Comparison of ENCODE assay signal across 9 mouse cellular contexts in the genomic region with DNA sequence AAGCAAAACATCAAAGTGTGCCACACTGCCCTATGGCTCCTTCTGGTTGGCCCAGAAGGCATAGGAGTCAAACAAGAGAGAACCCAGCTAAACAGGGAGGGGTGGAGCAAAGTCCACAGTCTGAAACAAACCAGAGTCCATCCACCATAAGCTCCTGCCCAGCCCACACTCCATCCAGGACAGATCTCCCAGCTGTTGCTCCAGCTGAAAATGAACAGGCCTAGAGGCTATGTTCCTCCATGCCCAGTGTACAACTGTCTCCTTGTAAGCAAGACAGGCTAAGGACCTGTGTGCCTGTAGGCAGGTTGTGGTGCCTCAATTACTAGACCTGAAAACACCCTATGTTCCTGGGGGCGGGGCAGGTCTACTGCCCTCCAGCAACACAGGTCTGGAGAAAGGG. TPM values are rescaled to one million over a fixed set of nuclear protein-coding genes. Genes with fewer than 3 reads are reported as not detected.
DNase-seq lines count a peak whose midpoint lies in the region; ATAC-seq and TF ChIP-seq lines count a peak whose summit lies in the region.
"Had no signal": no experiment of that assay in that cellular context is flagged by ENCODE, and none has a peak within 500 bp of the region (broad histone marks: within the 10 kb centered on the region; RNA-seq: fewer than 3 reads in every experiment).

No protein-coding gene starts in this region.

- H3K4me3 ChIP-seq in ES-E14 (ENCODE audit: insufficient read depth in 1 of 2, low read depth in 1 of 2, low read length in 2 of 2, poor library complexity in 1 of 2, severe bottlenecking in 1 of 2): peak overlapping the region; percentile 80 to 83
- peak overlapping the region; percentile 82; the same call in 1 of the 2 replicates for H3K4me3 ChIP-seq in embryonic facial prominence, embryonic 11.5 days (ENCODE audit: low read depth, low read length)
- H3K4me3 ChIP-seq in liver, embryonic 16.5 days (ENCODE audit: low read depth, low read length): peak overlapping the region; percentile 77; the same call in 1 of the 2 replicates

- WGBS in embryonic facial prominence, embryonic 11.5 days: 70% methylated on average over 1 of the region's 1 CpGs
- 41% methylated on average over 1 of the region's 1 CpGs for WGBS in liver, embryonic 16.5 days (ENCODE audit: insufficient replicate concordance)

- H3K27ac ChIP-seq in ES-E14 (ENCODE audit: insufficient read depth, low read depth, low read length, poor library complexity, severe bottlenecking): peak overlapping the region; percentile 0; the same call in 1 of the 2 replicates
- H3K27ac ChIP-seq in embryonic facial prominence, embryonic 11.5 days (replicated peaks; ENCODE audit: low read depth, low read length): no peak overlapping the region
- peak overlapping the region; percentile 80 for H3K27ac ChIP-seq in liver, embryonic 16.5 days (ENCODE audit: low read length)

- H3K4me1 ChIP-seq in ES-E14 (ENCODE audit: control insufficient read depth in 2 of 2, insufficient read depth in 2 of 2, low read length in 2 of 2, poor library complexity in 1 of 2): peaks cover 0 to 17% of the 10 kb centered on the region in 2 experiments; a peak in 2 of 4 replicates
- peaks cover 16% of the 10 kb centered on the region for H3K4me1 ChIP-seq in embryonic facial prominence, embryonic 11.5 days (ENCODE audit: control insufficient read depth, insufficient read depth, low read length)
- peaks cover 72% of the 10 kb centered on the region for H3K4me1 ChIP-seq in liver, embryonic 16.5 days (ENCODE audit: control insufficient read depth, low read depth, low read length)

- no peaks in the 10 kb centered on the region for H3K9me3 ChIP-seq in ES-E14 (ENCODE audit: control insufficient read depth, insufficient read depth, low read depth, low read length)
- no peaks in the 10 kb centered on the region for H3K9me3 ChIP-seq in embryonic facial prominence, embryonic 11.5 days (replicated peaks; ENCODE audit: control insufficient read depth, low read length)
- H3K9me3 ChIP-seq in liver, embryonic 16.5 days (replicated peaks; ENCODE audit: control insufficient read depth, low read length): no peaks in the 10 kb centered on the region

- H3K4me2 ChIP-seq in embryonic facial prominence, embryonic 11.5 days (ENCODE audit: low read depth, low read length): peak overlapping the region; percentile 85
- peak overlapping the region; percentile 100 for H3K4me2 ChIP-seq in liver, embryonic 16.5 days (ENCODE audit: low read depth, low read length)

- no peak for ATAC-seq in embryonic facial prominence, embryonic 11.5 days (replicated peaks; ENCODE audit: insufficient number of reproducible peaks, low FRiP score, low TSS enrichment, low read depth)
- ATAC-seq in liver, embryonic 16.5 days (ENCODE audit: low read depth): no peak

- H3K9ac ChIP-seq in ES-E14 (ENCODE audit: insufficient read depth, low read depth, low read length, poor library complexity, severe bottlenecking): peak overlapping the region; percentile 93
- H3K9ac ChIP-seq in embryonic facial prominence, embryonic 11.5 days (replicated peaks; ENCODE audit: low read length): peak overlapping the region; percentile 88
- peak overlapping the region; percentile 80 for H3K9ac ChIP-seq in liver, embryonic 16.5 days (ENCODE audit: low read depth, low read length)

- H3K27me3 ChIP-seq in embryonic facial prominence, embryonic 11.5 days (ENCODE audit: control insufficient read depth, insufficient read depth, low read length): no peaks in the 10 kb centered on the region
- no peaks in the 10 kb centered on the region for H3K27me3 ChIP-seq in liver, embryonic 16.5 days (ENCODE audit: control insufficient read depth, insufficient read depth, low read depth, low read length)

- H3K36me3 ChIP-seq in ES-E14 (ENCODE audit: control insufficient read depth, insufficient read depth, low read length, poor library complexity, severe bottlenecking): peaks cover 2% of the 10 kb centered on the region; the same call in 1 of the 2 replicates
- no peaks in the 10 kb centered on the region for H3K36me3 ChIP-seq in embryonic facial prominence, embryonic 11.5 days (replicated peaks; ENCODE audit: control insufficient read depth, insufficient read depth, low read depth, low read length)
- no peaks in the 10 kb centered on the region for H3K36me3 ChIP-seq in liver, embryonic 16.5 days (ENCODE audit: control insufficient read depth, insufficient read depth)

- in situ Hi-C loops in ES-E14 (cut with MboI; ENCODE audit: low sequenced_read_pairs in 2 of 2, unreplicated experiment in 2 of 2): no loop called here

- DNase-seq in ES-E14 (ENCODE audit: low read depth, low spot score): no peak
- DNase-seq in embryonic facial prominence, embryonic 11.5 days (ENCODE audit: low spot score): no peak
- peak; percentile 61 for DNase-seq in kidney, adult 18-20 months
- no peak for DNase-seq in spleen, postnatal 14 days (ENCODE audit: low spot score in 2 of 2)
- no peak for DNase-seq in retina, postnatal 1 day
- no peak for DNase-seq in thymus, postnatal 0 days (ENCODE audit: low spot score)
- DNase-seq: adrenal gland, postnatal 14 days; heart, postnatal 10 days had no signal

TF ChIP-seq in ES-E14, 5 proteins besides CTCF, POLR2A, EP300 and RAD21:
- TF ChIP-seq ZNF384 (IDR thresholded peaks at IDR 0.05; ENCODE audit: low read depth, low read length): no peak
- TF ChIP-seq MAFK (IDR thresholded peaks at IDR 0.05; ENCODE audit: insufficient read depth, low read depth, low read length): no peak
- TF ChIP-seq ZC3H11A (IDR thresholded peaks at IDR 0.05; ENCODE audit: borderline replicate concordance, low read depth, low read length): no peak
- TF ChIP-seq HCFC1 (IDR thresholded peaks at IDR 0.05; ENCODE audit: borderline replicate concordance, insufficient read depth, low read length): no peak
- no peak for TF ChIP-seq CHD2 (IDR thresholded peaks at IDR 0.05; ENCODE audit: low read depth, low read length)
TF ChIP-seq in ES-E14: peak in this region for 0.

RNA-seq across cellular contexts. Expression of gene Tfap4, which starts 2.6 kb away (rescaled TPM):
- total RNA-seq in ES-E14 (2012; rRNA removed): 15.4 and 19.0 TPM in 2 replicates
- 27.2 and 28.6 TPM in 2 replicates for polyA plus RNA-seq in embryonic facial prominence, embryonic 11.5 days (2014; fragmentation: Nextera tagmentation; extraction: Ambion mirVana)
- 4.7 and 4.8 TPM in 2 replicates for polyA plus RNA-seq in liver, embryonic 16.5 days (2015; fragmentation: Nextera tagmentation; extraction: Ambion mirVana)
- 16.5 and 19.7 TPM in 2 replicates for polyA plus RNA-seq in thymus, postnatal 0 days (2015; fragmentation: Nextera tagmentation; extraction: Ambion mirVana)

RNA-seq across cellular contexts. Expression of gene Srl, which starts 15.5 kb away (rescaled TPM):
- total RNA-seq in ES-E14 (2012; rRNA removed): 24.0 and 28.0 TPM in 2 replicates
- polyA plus RNA-seq in embryonic facial prominence, embryonic 11.5 days (2014; fragmentation: Nextera tagmentation; extraction: Ambion mirVana): 26.6 and 32.7 TPM in 2 replicates
- 2.9 and 4.4 TPM in 2 replicates for polyA plus RNA-seq in liver, embryonic 16.5 days (2015; fragmentation: Nextera tagmentation; extraction: Ambion mirVana)
- polyA plus RNA-seq in thymus, postnatal 0 days (2015; fragmentation: Nextera tagmentation; extraction: Ambion mirVana): 5.6 and 6.9 TPM in 2 replicates

RNA-seq across cellular contexts. Expression of gene Glis2, which starts 37.4 kb away (rescaled TPM):
- 18.2 and 19.6 TPM in 2 replicates for total RNA-seq in ES-E14 (2012; rRNA removed)
- polyA plus RNA-seq in embryonic facial prominence, embryonic 11.5 days (2014; fragmentation: Nextera tagmentation; extraction: Ambion mirVana): 19.9 and 21.2 TPM in 2 replicates
- 2.1 and 2.5 TPM in 2 replicates for polyA plus RNA-seq in liver, embryonic 16.5 days (2015; fragmentation: Nextera tagmentation; extraction: Ambion mirVana)
- polyA plus RNA-seq in thymus, postnatal 0 days (2015; fragmentation: Nextera tagmentation; extraction: Ambion mirVana): 3.6 and 5.3 TPM in 2 replicates
